Mouse (Mus musculus) naive thymus-derived CD4-positive, alpha-beta T cell, adult 2 months (primary cell): ENCODE results near the gene Rab11fip4.
A peak's percentile ranks its signal among the peaks of the same experiment; 100 is the strongest.

Source experiments
- DNase-seq: peaks from one replicate; pipeline ENCODE4 v3.0.0-alpha.2; 2011; ENCODE audit warnings: low read depth

Gene Rab11fip4

DNA sequence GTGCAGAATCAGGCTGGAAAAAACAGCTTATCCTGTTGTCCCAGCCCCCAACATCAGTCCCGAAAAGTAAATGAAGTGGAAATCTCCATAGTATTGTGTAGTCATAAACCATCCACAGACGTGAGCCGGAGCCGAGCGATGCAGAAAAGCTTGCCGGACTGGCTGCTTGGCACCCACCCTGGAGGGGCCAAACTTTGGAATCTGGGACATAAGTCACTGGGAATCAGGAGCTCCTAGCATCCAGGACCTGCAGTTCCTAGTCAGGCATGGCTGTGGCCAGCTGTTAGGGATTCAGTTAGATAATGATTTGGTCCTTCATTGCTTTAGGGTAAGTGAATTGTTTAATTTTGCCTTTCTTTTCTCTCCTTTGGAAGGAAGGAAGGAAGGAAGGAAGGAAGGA, 122.2 kb downstream of the Rab11fip4 start:
- peak; percentile 7 for DNase-seq

GRCm38 (mm10) chr11:79713678-79714077, 122.7 kb downstream of the Rab11fip4 start:
- DNase-seq, result no peak

DNA sequence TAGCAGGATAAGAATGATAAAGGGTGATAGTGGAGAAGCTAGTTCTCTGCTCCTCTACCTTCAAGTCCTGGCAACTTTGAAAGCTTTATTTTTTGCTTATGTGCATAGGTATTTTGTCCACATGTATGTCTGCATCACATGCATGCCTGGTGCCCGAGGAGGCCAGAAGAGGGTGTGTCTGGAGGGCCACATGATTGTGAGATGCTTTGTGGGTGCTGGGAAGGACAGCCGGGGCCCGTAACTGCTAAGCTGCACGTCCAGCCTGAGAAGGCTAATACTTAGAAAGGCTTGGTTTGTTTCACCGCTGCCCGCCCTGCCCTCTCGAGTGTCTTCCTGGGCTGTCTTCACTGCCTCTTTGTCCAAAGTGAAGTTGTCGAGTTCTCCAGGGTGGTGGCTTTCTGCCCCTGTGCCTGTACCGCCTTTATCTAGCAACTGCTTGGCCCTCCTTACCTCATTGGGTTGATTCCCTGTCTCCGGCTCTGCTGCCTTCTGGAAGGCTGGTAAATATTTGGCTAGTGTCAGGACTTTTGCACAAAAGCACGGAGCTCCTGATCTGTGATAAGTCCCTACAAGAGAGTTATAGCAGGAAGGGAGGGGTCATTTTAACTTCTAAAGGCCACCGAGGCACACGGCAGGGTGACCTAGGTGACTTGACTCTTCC, 123.2 kb downstream of the Rab11fip4 start:
- no peak for DNase-seq

- no peak for DNase-seq
These were observed 123.7 kb downstream of the Rab11fip4 start for GRCm38 (mm10) chr11:79714743-79715110.

DNA sequence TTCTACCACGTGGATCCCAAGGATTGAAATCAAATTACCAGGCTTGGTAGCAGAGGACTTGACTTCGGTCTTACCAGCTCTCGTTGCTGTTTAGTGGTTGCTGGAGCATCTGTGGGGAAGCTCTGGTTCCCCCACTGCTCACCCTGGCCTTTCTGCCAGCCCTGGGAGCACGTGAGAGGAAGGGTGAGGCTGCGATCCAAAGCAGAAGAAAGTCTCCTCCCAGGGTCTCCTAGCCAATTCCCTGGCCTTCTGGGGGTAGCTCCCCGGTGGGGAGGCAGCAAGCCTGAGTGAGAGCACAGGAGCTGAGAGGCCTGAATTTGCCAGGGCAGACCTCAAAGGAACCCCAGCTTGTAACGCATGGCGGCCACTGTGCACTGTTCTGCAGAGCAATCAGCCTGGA, 124.3 kb downstream of the Rab11fip4 start:
- no peak for DNase-seq

DNA sequence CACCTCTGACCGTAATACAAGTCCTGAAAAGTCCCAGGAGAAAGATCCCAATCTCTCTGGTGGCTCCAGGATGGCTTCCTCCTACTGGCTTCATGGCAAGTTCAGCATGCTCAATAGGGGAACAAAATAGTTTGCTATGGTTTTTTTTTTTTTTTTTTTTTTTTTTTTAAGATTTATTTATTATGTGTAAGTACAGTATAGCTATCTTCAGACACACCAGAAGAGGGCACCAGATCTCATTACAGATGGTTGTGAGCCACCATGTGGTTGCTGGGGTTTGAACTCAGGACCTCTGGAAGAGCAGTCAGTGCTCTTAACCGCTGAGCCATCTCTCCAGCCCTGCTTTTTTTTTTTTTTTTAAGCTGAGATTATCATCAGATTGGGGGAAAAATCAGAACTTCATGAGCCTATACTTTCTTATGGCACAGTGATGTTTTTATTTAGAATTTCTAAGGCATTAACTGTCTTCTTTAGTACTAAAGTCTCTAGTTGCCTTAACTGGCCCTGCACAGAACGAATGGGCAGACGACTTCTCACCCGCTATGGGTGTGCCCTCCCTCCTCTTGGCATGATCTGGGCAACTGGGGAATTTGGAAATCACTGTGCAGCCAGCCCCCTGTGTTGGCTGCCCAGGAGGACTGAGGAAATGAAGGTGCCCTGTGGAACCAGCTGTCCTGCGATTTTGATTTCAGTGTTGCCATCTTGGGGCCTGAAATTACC, 124.9 kb downstream of the Rab11fip4 start:
- DNase-seq, result no peak

DNA sequence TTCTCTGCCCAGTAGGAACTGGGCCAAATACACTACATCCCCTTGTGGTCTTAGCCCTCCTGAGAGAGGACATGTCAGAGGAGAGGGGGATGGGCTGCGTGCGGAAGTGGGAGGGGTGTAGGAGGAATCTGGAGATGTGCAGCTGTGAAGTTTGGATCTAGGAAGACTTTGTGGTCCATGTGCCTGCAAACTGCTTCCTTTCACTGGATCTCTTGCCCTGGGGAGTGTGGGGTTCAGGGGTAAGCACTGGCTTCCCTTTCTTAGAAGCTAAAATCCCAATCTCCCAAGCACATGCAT, 125.4 kb downstream of the Rab11fip4 start:
- DNase-seq, result no peak

DNA sequence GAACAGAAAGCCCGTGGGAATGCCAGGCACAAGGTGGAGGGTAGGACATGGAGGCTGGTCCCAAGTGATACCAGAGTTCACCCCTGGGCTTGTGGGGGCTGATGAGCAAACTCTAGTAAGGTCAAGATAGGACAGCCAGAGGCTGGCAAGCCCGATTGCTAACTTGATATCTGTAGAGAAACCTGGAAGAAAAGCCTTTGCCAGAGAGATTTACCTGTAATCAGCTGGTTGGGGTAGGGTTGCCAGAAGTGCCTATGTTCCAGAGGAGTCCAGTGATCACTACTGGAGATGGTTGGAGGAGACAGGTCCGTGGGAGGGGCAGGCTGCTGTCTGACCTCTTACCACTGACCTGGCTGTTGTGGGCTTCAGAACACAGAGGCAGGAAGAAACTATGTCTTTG, 126.3 kb downstream of the Rab11fip4 start:
- no peak for DNase-seq

- DNase-seq, result no peak
These were observed 126.8 kb downstream of the Rab11fip4 start for GRCm38 (mm10) chr11:79717801-79718200.

DNA sequence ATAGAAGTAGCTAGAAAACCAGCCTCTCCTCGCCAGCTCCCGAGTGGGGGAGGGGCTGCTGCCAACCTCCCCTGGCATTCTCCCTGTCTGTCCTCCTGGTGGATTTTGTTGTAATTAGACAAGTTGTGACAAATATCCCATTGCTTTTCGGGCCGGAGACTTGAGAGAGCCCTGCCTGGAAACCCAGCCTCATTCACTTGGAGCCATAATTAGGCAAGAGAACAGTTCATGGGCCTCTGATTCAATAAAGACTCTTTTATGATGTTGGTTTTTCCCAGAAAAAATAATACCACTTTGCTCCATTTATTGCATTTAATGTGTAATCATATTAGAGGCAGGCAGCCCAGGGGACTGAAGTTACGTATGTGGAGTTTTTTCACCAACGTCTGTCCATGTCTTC, 127.2 kb downstream of the Rab11fip4 start:
- DNase-seq, result no peak

- DNase-seq, result no peak
These were observed 127.9 kb downstream of the Rab11fip4 start for GRCm38 (mm10) chr11:79718829-79719346.

GRCm38 (mm10) chr11:79720737-79721136, 129.7 kb downstream of the Rab11fip4 start:
- no peak for DNase-seq

DNA sequence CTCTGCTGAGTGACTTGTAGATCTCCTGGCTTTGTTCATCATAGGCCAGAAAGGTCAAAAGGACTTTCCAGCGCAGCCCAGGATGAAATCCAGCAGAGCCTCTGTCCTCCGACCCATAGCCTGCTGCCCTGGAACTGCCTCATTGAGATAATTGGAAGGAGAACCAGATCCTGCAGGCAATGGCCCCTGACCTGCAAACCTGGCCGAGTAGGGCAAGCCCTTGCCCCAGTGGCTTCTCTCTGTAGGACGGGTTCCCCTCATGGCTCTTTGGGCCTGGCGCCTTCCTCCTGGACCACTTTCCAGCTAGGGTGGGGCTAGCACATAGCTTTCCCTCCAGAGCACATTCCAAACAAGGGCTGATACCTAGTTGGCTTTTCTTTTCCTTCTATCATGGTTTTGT, 131.8 kb downstream of the Rab11fip4 start:
- DNase-seq, result no peak

- no peak for DNase-seq
These were observed 134.0 kb downstream of the Rab11fip4 start for GRCm38 (mm10) chr11:79725005-79725404.

GRCm38 (mm10) chr11:79729231-79730047, 138.4 kb downstream of the Rab11fip4 start:
- DNase-seq, result no peak

DNA sequence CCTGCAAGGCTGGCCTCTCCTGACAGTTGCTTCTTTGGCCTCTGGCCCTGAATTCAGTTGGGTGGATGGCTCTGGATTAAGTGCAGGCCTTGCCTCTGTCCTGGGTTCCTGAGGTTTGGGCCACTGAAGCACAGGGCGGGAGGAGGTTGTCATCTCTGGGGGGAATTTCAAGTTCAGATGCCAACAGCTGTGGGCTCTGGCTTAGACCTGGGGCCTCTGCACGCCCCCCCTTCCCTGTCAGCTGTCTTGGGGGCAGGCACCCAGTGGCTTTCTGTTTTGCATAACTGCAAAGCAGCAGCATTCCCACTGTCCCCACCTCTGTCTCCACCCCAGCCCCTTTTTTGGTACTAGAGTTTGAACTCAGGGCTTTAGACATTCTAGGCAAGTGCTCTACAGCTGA, 139.4 kb downstream of the Rab11fip4 start:
- no peak for DNase-seq

DNA sequence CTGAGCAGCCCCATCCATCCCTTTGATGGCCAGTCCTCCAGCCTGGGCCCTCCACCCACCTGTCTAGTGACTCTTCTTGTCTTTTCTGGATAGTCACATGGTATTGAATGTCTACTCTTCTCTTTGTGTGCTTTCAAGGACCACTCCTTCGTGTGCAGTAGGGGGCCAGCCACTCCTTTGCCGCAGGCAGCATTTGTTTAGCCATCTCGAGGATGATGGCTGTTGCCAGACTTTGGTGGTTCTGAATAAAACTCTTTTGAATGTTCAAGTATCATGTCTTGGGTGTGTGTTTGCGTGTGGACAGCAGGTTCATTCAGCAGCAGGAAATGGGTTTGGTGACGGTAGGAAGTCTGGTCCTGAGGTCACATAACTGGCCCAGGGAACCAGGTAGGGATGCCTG, 140.5 kb downstream of the Rab11fip4 start:
- DNase-seq, result no peak

DNA sequence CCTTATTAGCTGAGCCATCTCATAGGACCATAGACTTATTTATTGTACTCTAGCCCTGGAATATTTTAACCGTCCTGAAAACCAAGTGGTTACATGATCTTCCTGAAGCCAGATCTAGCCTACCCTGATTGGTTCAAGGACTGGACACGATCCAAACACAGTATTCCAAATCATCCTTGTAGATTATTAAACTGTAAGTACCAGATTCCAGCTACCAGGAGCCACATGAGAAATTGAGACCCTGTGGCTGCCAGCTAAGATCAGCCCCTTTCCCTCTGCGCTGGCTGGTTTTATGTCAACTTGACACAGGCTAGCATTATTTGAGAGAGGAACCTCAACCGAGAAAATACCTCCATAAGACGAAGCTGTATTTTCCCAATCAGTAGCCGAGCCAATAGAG, 142.0 kb downstream of the Rab11fip4 start:
- no peak for DNase-seq

DNA sequence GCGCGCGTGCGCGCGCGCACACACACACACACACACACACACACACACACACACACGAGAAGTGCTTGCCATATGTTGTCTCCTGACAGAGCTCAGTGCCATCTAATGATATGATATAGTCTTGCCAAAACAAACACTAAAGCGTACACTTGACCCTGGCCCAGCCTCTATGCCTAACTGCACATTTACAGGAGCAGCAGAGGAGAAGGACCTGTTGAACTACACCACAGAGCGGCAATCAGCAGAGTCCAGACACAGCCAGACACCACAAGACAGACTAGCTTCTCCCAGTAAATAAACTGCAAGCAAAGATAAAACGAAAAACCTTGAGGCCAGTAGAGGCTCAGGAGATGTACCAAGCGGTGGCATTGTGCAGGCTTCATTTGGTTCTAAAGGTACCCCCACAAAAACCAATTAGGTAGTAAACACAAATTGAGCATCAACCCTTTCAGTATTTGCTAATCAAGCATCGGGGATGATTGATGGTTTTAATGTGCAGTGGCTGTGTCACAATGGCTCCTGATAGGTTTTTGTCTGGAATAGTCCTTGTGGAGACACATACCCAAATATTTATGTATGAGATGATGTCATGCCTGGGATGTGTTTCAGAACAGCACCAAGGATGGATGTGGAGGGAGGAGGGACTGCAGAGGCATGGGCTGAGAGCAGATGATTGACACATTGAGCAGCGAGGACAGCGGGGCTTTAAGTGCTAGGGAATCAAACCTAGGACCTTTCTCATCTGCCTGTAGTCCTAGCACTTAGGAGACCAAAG, 145.4 kb downstream of the Rab11fip4 start:
- no peak for DNase-seq

DNA sequence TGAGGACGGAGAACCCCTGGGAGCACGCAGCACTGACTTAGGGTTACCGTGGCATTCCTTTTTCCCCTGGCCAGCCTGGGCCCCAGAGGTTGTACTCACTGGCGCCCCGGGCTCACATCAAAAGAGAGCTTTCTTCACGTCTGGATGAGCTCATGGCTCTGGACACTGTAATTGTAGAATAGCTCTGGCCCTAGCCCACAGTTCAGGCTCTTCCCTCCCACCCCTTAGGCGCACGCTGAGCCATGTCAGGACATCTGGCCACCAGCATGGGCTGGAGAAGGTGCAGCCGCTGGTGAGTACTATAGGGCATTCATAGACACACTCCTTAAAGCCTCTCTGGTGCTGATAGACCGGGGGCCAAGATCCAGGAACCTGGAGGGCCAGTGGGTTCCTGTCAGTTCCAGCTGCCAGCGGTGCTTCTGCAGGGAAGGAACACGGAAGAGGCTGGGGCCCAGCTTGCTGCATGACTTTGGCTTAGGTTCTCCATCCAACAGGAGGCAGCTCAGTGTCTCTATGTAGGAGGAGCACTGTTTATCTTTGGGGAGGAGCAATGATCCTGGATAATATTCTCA, 146.2 kb downstream of the Rab11fip4 start:
- DNase-seq, result no peak

DNA sequence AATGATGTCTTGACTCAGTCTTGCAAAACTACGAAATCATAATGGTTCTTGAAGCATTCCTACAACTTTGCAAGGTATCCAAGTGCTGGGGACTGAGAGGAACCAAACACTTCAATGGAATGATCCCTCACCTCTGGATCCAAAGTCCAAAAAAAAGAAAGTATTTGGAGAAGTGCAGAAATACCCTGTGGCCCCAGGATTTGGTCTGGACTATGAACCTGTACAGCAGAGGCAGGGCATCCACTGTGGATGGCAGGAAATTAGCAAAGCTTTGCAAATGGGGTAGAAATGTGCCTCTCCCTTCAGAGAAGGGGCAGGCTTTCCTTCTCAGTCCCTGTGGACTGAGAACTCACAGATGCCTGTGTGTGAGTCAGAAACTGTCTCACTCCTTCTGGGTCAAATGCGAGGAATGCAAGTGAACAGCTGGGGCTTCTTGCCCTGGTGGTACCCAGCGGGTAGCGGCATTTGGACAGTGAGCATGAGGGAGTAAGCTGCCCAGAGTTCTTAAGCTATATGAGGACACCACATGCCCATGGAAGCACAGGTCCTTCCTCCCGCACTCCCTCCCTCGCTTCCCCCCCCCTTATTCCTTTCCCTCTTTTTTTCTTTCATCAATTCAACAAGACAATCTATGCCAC, 147.0 kb downstream of the Rab11fip4 start:
- no peak for DNase-seq
